Mouse (Mus musculus): ENCODE data around the gene Gm36176.
A peak's percentile ranks its signal among the peaks of the same experiment; 100 is the strongest.

The Gm36176 gene

GRCm38 (mm10) chr10:77880305-77880704, 33.7 kb downstream of the Gm36176 start:
- no peak for DNase-seq (ENCODE audit: low read depth)

- DNase-seq (ENCODE audit: low read depth): peak; percentile 24
Measured at GRCm38 (mm10) chr10:77882553-77882952, 36.0 kb downstream of the Gm36176 start.

GRCm38 (mm10) chr10:77886007-77886747, 39.6 kb downstream of the Gm36176 start:
- peak; percentile 44 for DNase-seq (ENCODE audit: low read depth)

- DNase-seq (ENCODE audit: low read depth): no peak
Measured at GRCm38 (mm10) chr10:77890987-77891565, 44.5 kb downstream of the Gm36176 start.

GRCm38 (mm10) chr10:77895562-77895961, 49.0 kb downstream of the Gm36176 start:
- no peak for DNase-seq (ENCODE audit: low read depth)

Measured in NIH3T3 (cell line).